Mouse (Mus musculus) ES-Bruce4 (cell line): ENCODE data around the gene Bckdha. TPM values are rescaled to one million over a fixed set of nuclear protein-coding genes. Genes with fewer than 3 reads are reported as not detected.

Experiments used
- H3K27ac ChIP-seq: 2 replicates; pipeline ENCODE4 v1.5.1; 2012; ENCODE audit warnings: low read length, inconsistent platforms; ENCODE audit not compliant: insufficient read depth
- H3K27me3 ChIP-seq: 2 replicates; pipeline ENCODE4 v1.6.1; 2012; ENCODE audit warnings: mild to moderate bottlenecking, low read length, inconsistent platforms; ENCODE audit not compliant: control insufficient read depth, poor library complexity, insufficient read depth, severe bottlenecking
- H3K36me3 ChIP-seq: 2 replicates; pipeline ENCODE4 v1.6.1; 2012; ENCODE audit warnings: inconsistent platforms, mild to moderate bottlenecking, low read length, moderate library complexity; ENCODE audit not compliant: control insufficient read depth, poor library complexity, insufficient read depth, severe bottlenecking
- H3K4me1 ChIP-seq: one replicate; pipeline ENCODE4 v1.8.1; 2011; ENCODE audit warnings: low read length; ENCODE audit not compliant: control insufficient read depth, insufficient read depth
- H3K4me3 ChIP-seq: 2 replicates; pipeline ENCODE4 v1.5.1; 2011; ENCODE audit warnings: low read depth, mild to moderate bottlenecking, low read length
- H3K9ac ChIP-seq: 2 replicates; pipeline ENCODE4 v1.6.1; 2012; ENCODE audit warnings: low read depth, mild to moderate bottlenecking, inconsistent platforms; ENCODE audit not compliant: poor library complexity, severe bottlenecking
- H3K9me3 ChIP-seq: replicated peaks from 2 replicates; pipeline ENCODE4 v1.6.1; 2012; ENCODE audit warnings: mild to moderate bottlenecking, low read length, inconsistent platforms; ENCODE audit not compliant: control insufficient read depth, poor library complexity, insufficient read depth, severe bottlenecking
- CTCF ChIP-seq: IDR thresholded peaks from one replicate; pipeline ENCODE4 v1.8.1; 2011; ENCODE audit warnings: low read depth, low read length
- EP300 ChIP-seq: IDR thresholded peaks from 2 replicates; pipeline ENCODE4 v1.6.1; 2011; ENCODE audit warnings: low read depth, low read length; ENCODE audit not compliant: insufficient read depth
- POLR2A ChIP-seq: IDR thresholded peaks from one replicate; pipeline ENCODE4 v1.8.1; 2011; ENCODE audit warnings: low read length; ENCODE audit not compliant: insufficient read depth
- polyA plus RNA-seq: library from polyadenylated mRNA; stranded (reverse); fragments of >200 nt; gene quantifications from 2 replicates; pipeline ENCODE4 v1.2.4, GENCODE M21; 2011; ENCODE audit warnings: low read depth; ENCODE audit not compliant: missing spikeins, insufficient read depth, insufficient read length

The Bckdha gene
- polyA plus RNA-seq, 1 experiment: 26.1 TPM

GRCm38 (mm10) chr7:25655601-25656428 is 3.0 kb downstream of the Bckdha start:
- TF ChIP-seq CTCF: no peak
- no peak for TF ChIP-seq POLR2A
- no peak for TF ChIP-seq EP300

GRCm38 (mm10) chr7:25652244-25652759 is 6.5 kb downstream of the Bckdha start:
- Histone ChIP-seq H3K9ac (no peak overlapping the region), H3K4me1 (no peaks in the 10 kb centered on the region), H3K36me3 (no peaks in the 10 kb centered on the region), H3K27me3 (no peaks in the 10 kb centered on the region), H3K27ac (no peak overlapping the region), H3K4me3 (no peak overlapping the region), H3K9me3 (no peaks in the 10 kb centered on the region)
- TF ChIP-seq CTCF: no peak

More at GRCm38 (mm10) chr7:25655601-25656428, 3.0 kb downstream of the Bckdha start:
- H3K4me3 ChIP-seq: no peak overlapping the region
- H3K4me1 ChIP-seq: no peaks in the 10 kb centered on the region
- H3K27me3 ChIP-seq: no peaks in the 10 kb centered on the region
- peak overlapping the region; percentile 70 for H3K27ac ChIP-seq
- H3K9me3 ChIP-seq: no peaks in the 10 kb centered on the region
- no peaks in the 10 kb centered on the region; the same call in 1 of the 2 replicates for H3K36me3 ChIP-seq
- peak overlapping the region; percentile 21; the same call in 1 of the 2 replicates for H3K9ac ChIP-seq

- TF ChIP-seq CTCF (no peak), POLR2A (no peak), EP300 (no peak)
- H3K4me1 ChIP-seq: no peaks in the 10 kb centered on the region
Measured at GRCm38 (mm10) chr7:25651281-25651680, 7.5 kb downstream of the Bckdha start.

GRCm38 (mm10) chr7:25649839-25650238 is 8.9 kb downstream of the Bckdha start:
- TF ChIP-seq CTCF (no peak), EP300 (no peak), POLR2A (no peak)
- Histone ChIP-seq H3K4me3 (no peak overlapping the region), H3K9me3 (no peaks in the 10 kb centered on the region), H3K27ac (no peak overlapping the region), H3K4me1 (no peaks in the 10 kb centered on the region), H3K36me3 (no peaks in the 10 kb centered on the region), H3K27me3 (no peaks in the 10 kb centered on the region), H3K9ac (no peak overlapping the region)

More at GRCm38 (mm10) chr7:25651281-25651680, 7.5 kb downstream of the Bckdha start:
- H3K4me3 ChIP-seq: no peak overlapping the region
- no peaks in the 10 kb centered on the region for H3K27me3 ChIP-seq
- no peak overlapping the region for H3K27ac ChIP-seq
- no peak overlapping the region for H3K9ac ChIP-seq
- no peaks in the 10 kb centered on the region for H3K9me3 ChIP-seq
- no peaks in the 10 kb centered on the region for H3K36me3 ChIP-seq

GRCm38 (mm10) chr7:25647574-25648123 is 11.1 kb downstream of the Bckdha start:
- H3K27me3 ChIP-seq: no peaks in the 10 kb centered on the region
- TF ChIP-seq EP300 (no peak), CTCF (peak; percentile 62)
- no peak overlapping the region for H3K4me3 ChIP-seq
- H3K9ac ChIP-seq: no peak overlapping the region
- no peaks in the 10 kb centered on the region for H3K36me3 ChIP-seq
- no peaks in the 10 kb centered on the region for H3K9me3 ChIP-seq
- no peak overlapping the region for H3K27ac ChIP-seq
- H3K4me1 ChIP-seq: peaks cover 2% of the 10 kb centered on the region

GRCm38 (mm10) chr7:25645074-25645473 is 13.7 kb downstream of the Bckdha start:
- Histone ChIP-seq H3K27ac (no peak overlapping the region), H3K27me3 (no peaks in the 10 kb centered on the region), H3K9me3 (no peaks in the 10 kb centered on the region), H3K4me1 (peaks cover 2% of the 10 kb centered on the region), H3K36me3 (no peaks in the 10 kb centered on the region), H3K9ac (no peak overlapping the region), H3K4me3 (no peak overlapping the region)
- no peak for TF ChIP-seq CTCF
- TF ChIP-seq POLR2A: no peak
- no peak for TF ChIP-seq EP300
